Mouse (Mus musculus) MEL (cell line): ENCODE data around the gene Olfr1375. TPM values are rescaled to one million over a fixed set of nuclear protein-coding genes. Genes with fewer than 3 reads are reported as not detected.
"Not testable (repeated sequence)": the region's sequence is repeated elsewhere in the genome, so short reads cannot be mapped to it uniquely, and the experiment has no call there.

Source experiments
- DNase-seq: peaks from one replicate; pipeline ENCODE4 v3.0.0; 2011; ENCODE audit warnings: low read depth, low spot score
- H3K27ac ChIP-seq: 2 replicates; pipeline ENCODE4 v1.5.1; 2012; ENCODE audit warnings: low read depth, mild to moderate bottlenecking, control low read depth, low read length, moderate library complexity; ENCODE audit not compliant: control insufficient read depth
- H3K27me3 ChIP-seq, 2 experiments: fragments of 150-350 bp in 1 of 2; sonication (generic) in 1 of 2; 2 replicates each; pipeline ENCODE4 v1.6.1; 2012; ENCODE audit warnings: low read length in 2 of 2, mild to moderate bottlenecking in 2 of 2, improper control_type of control experiment in 1 of 2, moderate library complexity in 1 of 2; ENCODE audit not compliant: insufficient read depth in 2 of 2, control insufficient read depth in 1 of 2
- H3K36me3 ChIP-seq, 2 experiments: 2 replicates each; pipeline ENCODE4 v1.6.1; 2012 to 2014; ENCODE audit warnings: low read length in 2 of 2, improper control_type of control experiment in 1 of 2, inconsistent platforms in 1 of 2, mild to moderate bottlenecking in 1 of 2; ENCODE audit not compliant: insufficient read depth in 2 of 2, control insufficient read depth in 1 of 2
- H3K4me1 ChIP-seq, 2 experiments: fragments of 150-350 bp in 1 of 2; sonication (generic) in 1 of 2; 2 replicates each; pipeline ENCODE4 v1.6.1; 2012; ENCODE audit warnings: low read length in 2 of 2, improper control_type of control experiment in 1 of 2, mild to moderate bottlenecking in 1 of 2; ENCODE audit not compliant: insufficient read depth in 2 of 2, control insufficient read depth in 1 of 2
- H3K4me3 ChIP-seq, 2 experiments: fragments of 150-350 bp in 1 of 2; sonication (generic) in 1 of 2; 2 replicates each; pipeline ENCODE4 v1.5.1; 2012; ENCODE audit warnings: low read depth in 2 of 2, low read length in 2 of 2, mild to moderate bottlenecking in 2 of 2, moderate library complexity in 2 of 2, control low read depth in 1 of 2, improper control_type of control experiment in 1 of 2; ENCODE audit not compliant: control insufficient read depth in 1 of 2, insufficient read depth in 1 of 2
- H3K79me2 ChIP-seq: 2 replicates; pipeline ENCODE4 v1.6.1; 2012; ENCODE audit warnings: mild to moderate bottlenecking, low read length, moderate library complexity; ENCODE audit not compliant: control insufficient read depth, poor library complexity, insufficient read depth
- H3K9ac ChIP-seq: 2 replicates; pipeline ENCODE4 v1.6.1; 2012; ENCODE audit warnings: low read depth, mild to moderate bottlenecking, control low read depth, low read length, moderate library complexity; ENCODE audit not compliant: control insufficient read depth, poor library complexity, severe bottlenecking
- H3K9me3 ChIP-seq: fragments of 150-350 bp; sonication (generic); replicated peaks from 2 replicates; pipeline ENCODE4 v1.6.1; 2012; ENCODE audit warnings: mild to moderate bottlenecking, low read length, improper control_type of control experiment, moderate library complexity; ENCODE audit not compliant: insufficient read depth
- CHD1 ChIP-seq: IDR thresholded peaks from 2 replicates; pipeline ENCODE4 v1.6.1; 2012; ENCODE audit warnings: low read depth, mild to moderate bottlenecking, inconsistent platforms, low read length, improper control_type of control experiment
- CTCF ChIP-seq, 3 experiments: IDR thresholded peaks in 2 of 3; conservative IDR thresholded peaks in 1 of 3; 2 replicates each; pipeline ENCODE4 v1.5.1; 2011 to 2012; ENCODE audit warnings: low read length in 3 of 3, low read depth in 2 of 3, mild to moderate bottlenecking in 2 of 3, improper control_type of control experiment in 1 of 3, inconsistent platforms in 1 of 3, mixed read lengths in 1 of 3, moderate library complexity in 1 of 3; ENCODE audit not compliant: control insufficient read depth in 1 of 3, insufficient read depth in 1 of 3, poor library complexity in 1 of 3, severe bottlenecking in 1 of 3
- E2F4 ChIP-seq: IDR thresholded peaks from 2 replicates; pipeline ENCODE4 v1.6.1; 2011; ENCODE audit warnings: low read depth, low read length, improper control_type of control experiment, borderline replicate concordance
- GATA1 ChIP-seq: IDR thresholded peaks from 2 replicates; pipeline ENCODE4 v1.6.1; 2011; ENCODE audit warnings: low read depth, low read length, improper control_type of control experiment
- HCFC1 ChIP-seq: IDR thresholded peaks from 2 replicates; pipeline ENCODE4 v1.6.1; 2012; ENCODE audit warnings: low read depth, mild to moderate bottlenecking, inconsistent platforms, low read length, improper control_type of control experiment, moderate library complexity
- JUND ChIP-seq: IDR thresholded peaks from 2 replicates; pipeline ENCODE4 v1.6.1; 2011; ENCODE audit warnings: low read depth, mild to moderate bottlenecking, improper control_type of control experiment, low read length
- KAT2A ChIP-seq: conservative IDR thresholded peaks from 2 replicates; pipeline ENCODE4 v1.6.1; 2012; ENCODE audit warnings: low read depth, low read length, improper control_type of control experiment, inconsistent platforms
- MAFK ChIP-seq: IDR thresholded peaks from 2 replicates; pipeline ENCODE4 v1.6.1; 2011; ENCODE audit warnings: low read depth, mild to moderate bottlenecking, low read length, improper control_type of control experiment, borderline replicate concordance
- MEF2A ChIP-seq: IDR thresholded peaks from 2 replicates; pipeline ENCODE4 v1.6.1; 2014; ENCODE audit warnings: low read depth, mild to moderate bottlenecking, inconsistent platforms, low read length, improper control_type of control experiment; ENCODE audit not compliant: poor library complexity, insufficient replicate concordance, severe bottlenecking; ENCODE audit errors: extremely low read depth
- MYB ChIP-seq: IDR thresholded peaks from 2 replicates; pipeline ENCODE4 v1.6.1; 2011; ENCODE audit warnings: mild to moderate bottlenecking, low read depth, low read length, improper control_type of control experiment
- MYC ChIP-seq: IDR thresholded peaks from 2 replicates; pipeline ENCODE4 v1.6.1; 2011; ENCODE audit warnings: low read depth, mild to moderate bottlenecking, low read length, improper control_type of control experiment, moderate library complexity
- NELFE ChIP-seq: IDR thresholded peaks from 2 replicates; pipeline ENCODE4 v1.6.1; 2011; ENCODE audit warnings: low read depth, low read length, improper control_type of control experiment
- NRF1 ChIP-seq: IDR thresholded peaks from 2 replicates; pipeline ENCODE4 v1.6.1; 2014; ENCODE audit warnings: low read depth, mild to moderate bottlenecking, inconsistent platforms, low read length, improper control_type of control experiment, moderate library complexity; ENCODE audit not compliant: poor library complexity, insufficient read depth, severe bottlenecking
- POLR2AphosphoS2 ChIP-seq: IDR thresholded peaks from 2 replicates; pipeline ENCODE4 v1.6.1; 2011; ENCODE audit warnings: low read length, improper control_type of control experiment
- RAD21 ChIP-seq: IDR thresholded peaks from 2 replicates; pipeline ENCODE4 v1.6.1; 2011; ENCODE audit warnings: mild to moderate bottlenecking, low read depth, low read length, improper control_type of control experiment
- RCOR1 ChIP-seq: IDR thresholded peaks from 2 replicates; pipeline ENCODE4 v1.6.1; 2012; ENCODE audit warnings: low read depth, mild to moderate bottlenecking, inconsistent platforms, low read length, improper control_type of control experiment
- SMC3 ChIP-seq: IDR thresholded peaks from 2 replicates; pipeline ENCODE4 v1.6.1; 2011; ENCODE audit warnings: low read depth, low read length, improper control_type of control experiment
- TAL1 ChIP-seq: IDR thresholded peaks from 2 replicates; pipeline ENCODE4 v1.6.1; 2012; ENCODE audit warnings: mild to moderate bottlenecking, inconsistent platforms, low read length, moderate library complexity, mixed read lengths
- TBP ChIP-seq: IDR thresholded peaks from 2 replicates; pipeline ENCODE4 v1.8.0; 2011; ENCODE audit warnings: low read depth, low read length, improper control_type of control experiment
- TCF12 ChIP-seq: IDR thresholded peaks from 2 replicates; pipeline ENCODE4 v1.6.1; 2014; ENCODE audit warnings: low read depth, mild to moderate bottlenecking, inconsistent platforms, low read length, improper control_type of control experiment, moderate library complexity
- UBTF ChIP-seq: IDR thresholded peaks from 2 replicates; pipeline ENCODE4 v1.6.1; 2012; ENCODE audit warnings: low read depth, mild to moderate bottlenecking, inconsistent platforms, low read length, improper control_type of control experiment, moderate library complexity, borderline replicate concordance; ENCODE audit not compliant: insufficient read depth
- USF1 ChIP-seq: IDR thresholded peaks from 2 replicates; pipeline ENCODE4 v1.6.1; 2014; ENCODE audit warnings: low read depth, mild to moderate bottlenecking, inconsistent platforms, low read length, improper control_type of control experiment, moderate library complexity
- ZKSCAN1 ChIP-seq: IDR thresholded peaks from 2 replicates; pipeline ENCODE4 v1.6.1; 2012; ENCODE audit warnings: low read depth, mild to moderate bottlenecking, inconsistent platforms, low read length, improper control_type of control experiment, moderate library complexity
- ZNF384 ChIP-seq: IDR thresholded peaks from 2 replicates; pipeline ENCODE4 v1.6.1; 2012; ENCODE audit warnings: low read depth, mild to moderate bottlenecking, inconsistent platforms, low read length, improper control_type of control experiment
- polyA plus RNA-seq, 2 experiments: library from polyadenylated mRNA; stranded (reverse) in 1 of 2; unstranded in 1 of 2; fragments of >175 nt in 1 of 2; fragments of >200 nt in 1 of 2; gene quantifications; 2 replicates each; pipeline versions ENCODE4 v1.2.1 to v1.2.4; 2012; ENCODE audit warnings: low replicate concordance in 2 of 2, low read depth in 1 of 2; ENCODE audit not compliant: insufficient read length in 2 of 2, insufficient read depth in 1 of 2, missing spikeins in 1 of 2
- total RNA-seq: library from RNA; depleted of rRNA; stranded (reverse); fragments of 300-350 nt; gene quantifications from 2 replicates; pipeline ENCODE4 v1.2.3, GENCODE M21; 2012

Gene Olfr1375
- total and polyA plus RNA-seq, 3 experiments = not detected

DNA sequence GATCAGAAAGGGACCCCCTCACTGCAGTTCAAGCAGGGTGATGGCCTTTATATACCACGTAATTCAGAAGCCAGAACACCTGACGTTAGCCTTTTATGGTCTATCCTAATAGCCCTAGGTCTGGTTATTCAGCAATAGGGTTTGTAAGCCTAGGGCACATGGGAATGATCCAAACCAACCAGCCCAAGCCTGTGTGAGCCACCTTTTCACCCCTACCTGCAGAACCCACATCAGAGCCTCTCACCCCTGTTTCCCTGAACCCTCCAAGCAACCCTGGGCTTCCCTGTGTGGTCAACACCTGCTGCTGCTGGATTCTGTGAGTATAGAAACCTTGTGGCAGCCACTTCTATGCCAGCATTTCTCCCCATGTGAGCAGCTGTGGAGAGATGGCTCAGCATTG lies 17.7 kb upstream of the Olfr1375 start:
- no peaks in the 10 kb centered on the region for H3K9me3 ChIP-seq
- no peak overlapping the region for H3K4me3 ChIP-seq
- H3K27ac ChIP-seq = no peak overlapping the region
- H3K36me3 ChIP-seq = no peaks in the 10 kb centered on the region
- DNase-seq = no peak
- H3K4me1 ChIP-seq = no peaks in the 10 kb centered on the region
- H3K79me2 ChIP-seq = no peaks in the 10 kb centered on the region
- no peaks in the 10 kb centered on the region for H3K27me3 ChIP-seq
- TF ChIP-seq ZKSCAN1 = no peak
- TF ChIP-seq TAL1 = no peak
- no peak for TF ChIP-seq TBP
- no peak for TF ChIP-seq NELFE
- no peak for TF ChIP-seq ZNF384
- TF ChIP-seq CTCF (IDR thresholded peaks at IDR 0.05 in 2 of 3, conservative IDR thresholded peaks at IDR 0.05 in 1 of 3; ENCODE audit: control insufficient read depth in 1 of 3, insufficient read depth in 1 of 3, low read depth in 2 of 3, low read length in 3 of 3, poor library complexity in 1 of 3, severe bottlenecking in 1 of 3) = no peak
- TF ChIP-seq POLR2AphosphoS2 = no peak
- TF ChIP-seq UBTF = no peak
- TF ChIP-seq CHD1 = no peak
- TF ChIP-seq MEF2A = no peak
- no peak for TF ChIP-seq TCF12
- TF ChIP-seq NRF1 = no peak
- TF ChIP-seq MAFK = no peak
- no peak for TF ChIP-seq GATA1
- TF ChIP-seq E2F4 = no peak
- no peak for TF ChIP-seq SMC3
- no peak for TF ChIP-seq HCFC1
- TF ChIP-seq MYC = no peak
- no peak for TF ChIP-seq RCOR1
- TF ChIP-seq RAD21 = no peak
- H3K9ac ChIP-seq = no peak overlapping the region

DNA sequence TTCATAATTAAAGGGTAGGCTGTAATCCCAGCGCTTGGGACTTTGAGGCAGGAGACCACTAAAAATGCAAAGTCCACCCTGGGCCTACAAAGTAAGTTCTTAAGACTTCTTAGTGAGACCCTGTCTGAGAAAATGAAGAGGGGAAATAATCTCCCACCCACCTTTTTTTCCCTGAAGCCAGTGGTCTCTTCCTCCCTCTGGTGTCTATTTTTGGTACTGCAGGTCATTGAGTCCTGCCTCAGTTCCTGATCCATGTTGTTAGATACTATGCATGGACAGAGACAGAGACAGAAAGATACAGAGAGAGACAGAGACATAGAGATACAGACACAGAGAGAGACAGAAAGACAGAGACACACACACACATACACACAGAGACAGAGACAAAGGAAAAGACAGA lies 15.1 kb upstream of the Olfr1375 start:
- H3K4me1 ChIP-seq = no peaks in the 10 kb centered on the region
- no peaks in the 10 kb centered on the region for H3K27me3 ChIP-seq
- no peak overlapping the region for H3K27ac ChIP-seq
- H3K36me3 ChIP-seq = no peaks in the 10 kb centered on the region
- DNase-seq = no peak
- no peaks in the 10 kb centered on the region for H3K79me2 ChIP-seq
- H3K9ac ChIP-seq = no peak overlapping the region
- no peak overlapping the region for H3K4me3 ChIP-seq
- TF ChIP-seq JUND (no peak), E2F4 (no peak), ZKSCAN1 (no peak), SMC3 (no peak), MYB (no peak), USF1 (no peak), KAT2A (no peak), RCOR1 (no peak), TBP (no peak)
- no peaks in the 10 kb centered on the region for H3K9me3 ChIP-seq

- H3K4me3 ChIP-seq, H3K79me2 ChIP-seq, DNase-seq, H3K9me3 ChIP-seq, H3K4me1 ChIP-seq, H3K9ac ChIP-seq, H3K27me3 ChIP-seq, H3K27ac ChIP-seq, H3K36me3 ChIP-seq: not testable (repeated sequence)
Observed at GRCm38 (mm10) chr11:51034141-51034540, 13.8 kb upstream of the Olfr1375 start.
